Mouse (Mus musculus): ENCODE measurements around the gene Nt5c3b. TPM values are rescaled to one million over a fixed set of nuclear protein-coding genes. Genes with fewer than 3 reads are reported as not detected.

Nt5c3b gene
- polyA plus RNA-seq, 1 experiment = 79.9 TPM

GRCm38 (mm10) chr11:100442625-100443024 is 1.0 kb upstream of the Nt5c3b start:
- DNase-seq = no peak

GRCm38 (mm10) chr11:100440691-100441522 is 701 bp downstream of the Nt5c3b start:
- peak; percentile 96 for TF ChIP-seq POLR2A (IDR thresholded peaks at IDR 0.05; ENCODE audit: borderline replicate concordance, insufficient read depth, low read length)
- no peak for TF ChIP-seq CTCF (IDR thresholded peaks at IDR 0.05; ENCODE audit: borderline replicate concordance, insufficient read depth, low read depth, low read length)
- Histone ChIP-seq H3K4me3 (replicated peaks; ENCODE audit: insufficient read depth, low read depth, low read length) (peak overlapping the region; percentile 86), H3K27ac (ENCODE audit: insufficient read depth, low read length) (peak overlapping the region; percentile 49; the same call in 1 of the 2 replicates), H3K27me3 (ENCODE audit: control insufficient read depth, insufficient read depth, low read length) (no peaks in the 10 kb centered on the region), H3K4me1 (ENCODE audit: control insufficient read depth, insufficient read depth, low read length) (peaks cover 4% of the 10 kb centered on the region; the same call in 1 of the 2 replicates)
- DNase-seq = peak; percentile 88
- WGBS = under 1% methylated on average over 52 of the region's 52 CpGs

More at GRCm38 (mm10) chr11:100442625-100443024, 1.0 kb upstream of the Nt5c3b start:
- Histone ChIP-seq H3K4me3 (replicated peaks; ENCODE audit: insufficient read depth, low read depth, low read length) (no peak overlapping the region), H3K27me3 (ENCODE audit: control insufficient read depth, insufficient read depth, low read length) (no peaks in the 10 kb centered on the region), H3K27ac (ENCODE audit: insufficient read depth, low read length) (no peak overlapping the region), H3K4me1 (ENCODE audit: control insufficient read depth, insufficient read depth, low read length) (peaks cover 4% of the 10 kb centered on the region; the same call in 1 of the 2 replicates)
- 41% methylated on average over 6 of the region's 6 CpGs for WGBS
- TF ChIP-seq CTCF (IDR thresholded peaks at IDR 0.05; ENCODE audit: borderline replicate concordance, insufficient read depth, low read depth, low read length) (no peak), POLR2A (IDR thresholded peaks at IDR 0.05; ENCODE audit: borderline replicate concordance, insufficient read depth, low read length) (no peak)

GRCm38 (mm10) chr11:100437901-100438300 is 3.7 kb downstream of the Nt5c3b start:
- TF ChIP-seq CTCF (IDR thresholded peaks at IDR 0.05; ENCODE audit: borderline replicate concordance, insufficient read depth, low read depth, low read length) (no peak), POLR2A (IDR thresholded peaks at IDR 0.05; ENCODE audit: borderline replicate concordance, insufficient read depth, low read length) (no peak)
- H3K27me3 ChIP-seq (ENCODE audit: control insufficient read depth, insufficient read depth, low read length) = no peaks in the 10 kb centered on the region
- peaks cover 4% of the 10 kb centered on the region; the same call in 1 of the 2 replicates for H3K4me1 ChIP-seq (ENCODE audit: control insufficient read depth, insufficient read depth, low read length)
- DNase-seq = no peak
- 80% methylated on average over 1 of the region's 1 CpGs for WGBS
- H3K4me3 ChIP-seq (replicated peaks; ENCODE audit: insufficient read depth, low read depth, low read length) = no peak overlapping the region
- no peak overlapping the region for H3K27ac ChIP-seq (ENCODE audit: insufficient read depth, low read length)

- TF ChIP-seq CTCF (IDR thresholded peaks at IDR 0.05; ENCODE audit: borderline replicate concordance, insufficient read depth, low read depth, low read length) (no peak), POLR2A (IDR thresholded peaks at IDR 0.05; ENCODE audit: borderline replicate concordance, insufficient read depth, low read length) (no peak)
- no peak for DNase-seq
- H3K27me3 ChIP-seq (ENCODE audit: control insufficient read depth, insufficient read depth, low read length) = no peaks in the 10 kb centered on the region
- 44% methylated on average over 9 of the region's 9 CpGs for WGBS
- H3K4me3 ChIP-seq (replicated peaks; ENCODE audit: insufficient read depth, low read depth, low read length) = no peak overlapping the region
- no peaks in the 10 kb centered on the region; the same call in 1 of the 2 replicates for H3K4me1 ChIP-seq (ENCODE audit: control insufficient read depth, insufficient read depth, low read length)
- H3K27ac ChIP-seq (ENCODE audit: insufficient read depth, low read length) = no peak overlapping the region
Observed at GRCm38 (mm10) chr11:100435678-100436246, 5.8 kb downstream of the Nt5c3b start.

- peaks cover 22% of the 10 kb centered on the region for H3K4me1 ChIP-seq (ENCODE audit: control insufficient read depth, insufficient read depth, low read length)
- no peak overlapping the region for H3K4me3 ChIP-seq (replicated peaks; ENCODE audit: insufficient read depth, low read depth, low read length)
- DNase-seq = no peak
- H3K27me3 ChIP-seq (ENCODE audit: control insufficient read depth, insufficient read depth, low read length) = no peaks in the 10 kb centered on the region
- TF ChIP-seq POLR2A (IDR thresholded peaks at IDR 0.05; ENCODE audit: borderline replicate concordance, insufficient read depth, low read length) = no peak
- no peak for TF ChIP-seq CTCF (IDR thresholded peaks at IDR 0.05; ENCODE audit: borderline replicate concordance, insufficient read depth, low read depth, low read length)
- 98% methylated on average over 5 of the region's 5 CpGs for WGBS
- H3K27ac ChIP-seq (ENCODE audit: insufficient read depth, low read length) = no peak overlapping the region
Observed at GRCm38 (mm10) chr11:100432002-100432401, 9.6 kb downstream of the Nt5c3b start.

- TF ChIP-seq POLR2A (IDR thresholded peaks at IDR 0.05; ENCODE audit: borderline replicate concordance, insufficient read depth, low read length) (no peak), CTCF (IDR thresholded peaks at IDR 0.05; ENCODE audit: borderline replicate concordance, insufficient read depth, low read depth, low read length) (no peak)
- Histone ChIP-seq H3K4me3 (replicated peaks; ENCODE audit: insufficient read depth, low read depth, low read length) (no peak overlapping the region), H3K4me1 (ENCODE audit: control insufficient read depth, insufficient read depth, low read length) (peaks cover 24% of the 10 kb centered on the region), H3K27me3 (ENCODE audit: control insufficient read depth, insufficient read depth, low read length) (no peaks in the 10 kb centered on the region), H3K27ac (ENCODE audit: insufficient read depth, low read length) (0 out of 2 replicates have a peak overlapping the region, but pooled peaks have one; percentile 11)
- WGBS = 13% methylated on average over 7 of the region's 7 CpGs
- DNase-seq = peak in 1 of 2 experiments; percentile 35
Observed at GRCm38 (mm10) chr11:100430052-100430451, 11.6 kb downstream of the Nt5c3b start.

- Histone ChIP-seq H3K4me1 (ENCODE audit: control insufficient read depth, insufficient read depth, low read length) (peaks cover 24% of the 10 kb centered on the region), H3K4me3 (replicated peaks; ENCODE audit: insufficient read depth, low read depth, low read length) (no peak overlapping the region), H3K27me3 (ENCODE audit: control insufficient read depth, insufficient read depth, low read length) (no peaks in the 10 kb centered on the region), H3K27ac (ENCODE audit: insufficient read depth, low read length) (no peak overlapping the region)
- no peak for TF ChIP-seq POLR2A (IDR thresholded peaks at IDR 0.05; ENCODE audit: borderline replicate concordance, insufficient read depth, low read length)
- TF ChIP-seq CTCF (IDR thresholded peaks at IDR 0.05; ENCODE audit: borderline replicate concordance, insufficient read depth, low read depth, low read length) = no peak
- DNase-seq = peak in 1 of 2 experiments; percentile 58
- WGBS = 27% methylated on average over 9 of the region's 9 CpGs
Observed at GRCm38 (mm10) chr11:100428612-100429199, 12.9 kb downstream of the Nt5c3b start.

All from cerebellum, adult 2 months (tissue).